Mouse (Mus musculus) neural tube, embryonic 13.5 days (tissue): ENCODE data around the gene Txnrd2. TPM values are rescaled to one million over a fixed set of nuclear protein-coding genes. Genes with fewer than 3 reads are reported as not detected.

Source experiments
- ATAC-seq: fragments of 200-750 bp; cut with Nextera tagmentation; 2 replicates; pipeline ENCODE4 v1.8.0; 2017; ENCODE audit warnings: low read depth, mild to moderate bottlenecking, moderate TSS enrichment, moderate library complexity
- H3K27ac ChIP-seq: fragments of 300-500 bp; sonication (generic); replicated peaks from 2 replicates; pipeline ENCODE4 v1.5.1; 2015; ENCODE audit warnings: moderate library complexity, mild to moderate bottlenecking, inconsistent platforms
- H3K27me3 ChIP-seq: fragments of 300-500 bp; sonication (generic); 2 replicates; pipeline ENCODE4 v1.6.1; 2015; ENCODE audit warnings: mild to moderate bottlenecking, inconsistent platforms
- H3K36me3 ChIP-seq: fragments of 300-500 bp; sonication (generic); 2 replicates; pipeline ENCODE4 v1.6.1; 2015; ENCODE audit warnings: mild to moderate bottlenecking, inconsistent platforms
- H3K4me1 ChIP-seq: fragments of 300-500 bp; sonication (generic); replicated peaks from 2 replicates; pipeline ENCODE4 v1.6.1; 2015; ENCODE audit warnings: inconsistent platforms
- H3K4me2 ChIP-seq: fragments of 300-500 bp; sonication (generic); 2 replicates; pipeline ENCODE4 v1.6.1; 2015; ENCODE audit warnings: inconsistent platforms, mild to moderate bottlenecking, moderate library complexity
- H3K4me3 ChIP-seq: fragments of 300-500 bp; sonication (generic); 2 replicates; pipeline ENCODE4 v1.5.1; 2015; ENCODE audit warnings: mild to moderate bottlenecking, inconsistent platforms
- H3K9ac ChIP-seq: fragments of 300-500 bp; sonication (generic); 2 replicates; pipeline ENCODE4 v1.6.1; 2015; ENCODE audit warnings: moderate library complexity, mild to moderate bottlenecking, inconsistent platforms
- H3K9me3 ChIP-seq: fragments of 300-500 bp; sonication (generic); 2 replicates; pipeline ENCODE4 v1.6.1; 2016; ENCODE audit warnings: inconsistent platforms
- WGBS: fragments of 180-500 bp; shearing (Covaris S2); methylation state at CpG from one replicate; pipeline ENCODE4 v1.1.7; 2015; 5-methylcytosine and 5-hydroxymethylcytosine counted together
- polyA plus RNA-seq: library from polyadenylated mRNA; unstranded; fragments of >200 nt; fragmentation: Nextera tagmentation; extraction: Ambion mirVana; gene quantifications from 2 replicates; pipeline ENCODE4 v1.2.1, GENCODE M21; 2015

The Txnrd2 gene
- polyA plus RNA-seq, 1 experiment from 2014 or later, result 22.8 TPM

DNA sequence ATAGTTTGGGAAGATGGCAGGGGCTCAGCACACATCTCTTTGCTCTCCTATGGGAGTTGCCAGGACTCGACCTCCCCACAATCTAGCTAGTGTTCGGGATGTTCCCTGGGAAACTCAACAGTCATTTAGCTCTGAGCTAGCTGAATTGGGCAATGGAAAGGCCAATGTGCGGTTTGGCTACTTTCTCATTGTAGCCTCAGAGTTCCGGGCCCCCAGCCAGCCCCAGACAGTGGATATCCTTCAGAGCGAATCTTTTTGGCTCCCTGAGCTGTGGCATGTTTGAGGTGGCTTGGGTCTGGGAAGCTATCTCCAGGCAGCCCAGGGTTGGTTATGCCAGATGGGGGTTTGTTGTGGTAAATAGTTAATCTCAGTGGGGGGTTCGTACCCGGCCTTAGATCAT, 39.7 kb upstream of the Txnrd2 start:
- no peak overlapping the region for H3K9ac ChIP-seq
- ATAC-seq, result no peak
- H3K27ac ChIP-seq, result peak overlapping the region; percentile 81
- WGBS, result 67% methylated on average over 7 of the region's 7 CpGs
- H3K9me3 ChIP-seq, result no peaks in the 10 kb centered on the region
- H3K27me3 ChIP-seq, result no peaks in the 10 kb centered on the region
- H3K4me1 ChIP-seq, result peaks cover 95% of the 10 kb centered on the region
- H3K4me3 ChIP-seq, result no peak overlapping the region
- H3K36me3 ChIP-seq, result no peaks in the 10 kb centered on the region
- no peak overlapping the region for H3K4me2 ChIP-seq

DNA sequence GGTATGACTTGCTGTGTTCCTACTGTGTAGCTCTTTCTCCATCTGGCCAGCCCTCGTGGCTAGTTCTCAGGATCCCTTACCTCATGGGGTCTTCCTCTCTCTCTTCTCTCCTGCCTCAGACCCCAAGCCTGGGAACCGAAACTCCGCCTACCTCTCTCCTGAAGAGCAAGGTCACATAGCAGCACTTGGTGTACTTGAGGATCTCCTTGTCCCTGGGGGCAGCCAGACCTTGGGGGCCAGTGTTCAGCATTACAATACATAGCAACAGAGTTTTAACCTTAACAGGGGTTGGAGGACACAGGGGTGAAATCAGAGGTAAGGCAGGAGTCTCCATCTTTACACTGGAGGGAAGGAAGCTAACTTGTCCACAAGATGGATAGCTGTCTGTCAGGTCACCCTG, 39.2 kb upstream of the Txnrd2 start:
- Histone ChIP-seq H3K27me3 (no peaks in the 10 kb centered on the region), H3K4me1 (peaks cover 94% of the 10 kb centered on the region), H3K27ac (peak overlapping the region; percentile 81), H3K9ac (0 out of 2 replicates have a peak overlapping the region, but pooled peaks have one; percentile 31), H3K9me3 (no peaks in the 10 kb centered on the region), H3K4me3 (no peak overlapping the region), H3K4me2 (no peak overlapping the region), H3K36me3 (no peaks in the 10 kb centered on the region)
- no peak for ATAC-seq
- 63% methylated on average over 3 of the region's 3 CpGs for WGBS

DNA sequence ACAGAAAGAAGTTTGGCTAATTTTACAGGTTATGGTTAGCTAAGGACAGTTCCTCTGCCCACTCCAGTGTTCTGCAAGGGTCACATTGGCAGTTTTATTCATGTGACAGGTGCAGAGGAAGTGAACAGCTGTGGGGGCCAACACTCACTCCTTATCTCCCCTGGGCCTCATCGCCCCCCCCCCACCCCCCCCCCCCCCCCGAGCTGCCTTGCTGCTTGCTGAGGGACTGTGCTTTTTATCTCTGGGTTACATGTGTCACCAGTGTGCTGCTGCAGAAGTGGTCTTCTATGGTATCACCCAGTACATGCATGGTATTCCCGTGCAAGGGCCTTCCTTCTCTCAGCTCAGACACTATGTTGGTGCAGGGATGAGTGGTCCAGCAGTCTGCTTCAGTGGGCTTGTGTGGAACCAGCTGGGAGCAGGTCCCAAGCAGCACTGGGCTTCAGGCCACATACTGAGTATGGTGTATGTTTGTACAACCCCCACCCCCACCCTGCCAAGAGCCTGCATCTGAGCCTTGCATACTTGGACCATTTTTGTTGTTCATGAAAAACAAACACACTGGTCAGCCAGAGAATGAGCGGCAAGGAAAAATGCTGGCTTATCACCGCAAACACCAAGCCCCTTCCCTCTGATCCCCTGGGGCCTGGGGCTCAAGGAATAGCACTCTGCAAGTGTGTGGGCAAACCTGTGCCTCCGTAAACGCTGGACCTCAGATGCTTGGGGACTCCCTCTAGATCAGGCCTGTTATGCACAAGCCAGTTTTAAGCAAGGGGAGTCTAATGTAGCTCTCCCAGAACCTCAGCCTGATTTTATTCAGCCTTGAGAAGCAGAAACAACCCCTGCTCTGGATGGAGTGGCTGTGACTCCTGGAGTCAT, 38.2 kb upstream of the Txnrd2 start:
- Histone ChIP-seq H3K4me2 (no peak overlapping the region), H3K4me3 (no peak overlapping the region), H3K36me3 (no peaks in the 10 kb centered on the region), H3K27ac (peak overlapping the region; percentile 81), H3K9ac (peak overlapping the region; percentile 46), H3K9me3 (no peaks in the 10 kb centered on the region), H3K27me3 (no peaks in the 10 kb centered on the region), H3K4me1 (peaks cover 92% of the 10 kb centered on the region)
- WGBS, result 40% methylated on average over 6 of the region's 7 CpGs
- ATAC-seq, result no peak

DNA sequence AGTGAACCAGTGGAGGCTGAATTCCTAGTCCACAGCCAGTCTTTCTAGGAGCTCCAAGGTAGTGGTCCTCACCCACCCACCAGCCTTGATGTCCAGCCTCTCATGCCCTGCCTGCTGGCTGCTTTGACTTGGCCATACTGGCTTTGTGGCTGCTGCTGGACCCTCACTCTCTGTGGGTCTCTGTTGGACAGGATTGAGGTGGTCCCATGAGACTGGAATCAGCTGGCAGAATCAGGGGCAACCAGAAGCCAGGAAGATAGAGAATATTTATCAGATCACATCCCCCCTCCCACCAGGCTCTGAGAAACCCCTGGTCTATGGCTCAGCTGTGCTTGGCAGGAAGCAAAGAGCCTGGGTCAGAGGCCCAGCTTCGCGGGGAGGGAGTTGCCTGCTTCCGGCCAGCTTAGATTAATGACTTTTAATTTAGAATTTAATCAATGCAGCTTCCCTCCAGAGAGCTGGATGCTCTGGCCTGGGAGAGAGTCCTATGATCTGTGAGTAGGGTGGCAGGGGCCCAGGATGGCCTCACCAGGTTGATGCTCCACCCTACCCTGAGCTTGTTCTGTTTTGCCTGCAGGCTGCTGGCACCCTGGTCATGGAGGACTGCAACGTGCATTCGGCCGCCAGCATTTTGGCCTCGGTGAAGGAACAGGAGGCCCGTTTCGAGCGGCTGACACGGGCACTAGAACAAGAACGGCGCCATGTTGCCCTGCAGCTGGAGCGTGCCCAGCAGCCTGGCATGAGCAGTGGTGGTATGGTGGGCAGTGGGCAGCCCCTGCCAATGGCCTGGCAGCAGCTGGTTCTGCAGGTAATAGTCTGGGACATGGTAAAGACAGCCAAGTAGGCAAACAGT, 37.4 kb upstream of the Txnrd2 start:
- 65% methylated on average over 14 of the region's 14 CpGs for WGBS
- ATAC-seq, result no peak
- peaks cover 92% of the 10 kb centered on the region for H3K4me1 ChIP-seq

DNA sequence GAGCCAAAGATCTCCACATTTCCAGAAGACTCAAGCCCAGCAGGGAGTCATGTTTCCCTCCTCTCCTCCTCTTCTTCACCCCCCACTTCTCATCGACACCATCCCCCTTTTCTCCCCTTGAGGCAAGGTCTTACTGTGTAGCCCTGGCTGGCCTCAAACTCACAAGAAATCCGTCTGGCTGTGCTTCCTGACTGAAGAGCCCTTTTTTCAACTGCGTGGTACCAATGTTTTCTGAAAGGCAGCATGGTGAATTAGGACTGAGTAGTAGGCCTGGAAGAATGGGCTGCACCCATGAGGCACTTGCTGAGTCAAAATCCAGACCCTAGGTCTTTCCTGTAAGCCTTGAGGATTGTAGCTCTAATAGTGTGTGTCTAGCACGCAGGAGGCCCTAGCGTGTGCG, 35.8 kb upstream of the Txnrd2 start:
- Histone ChIP-seq H3K9me3 (no peaks in the 10 kb centered on the region), H3K9ac (no peak overlapping the region), H3K27me3 (no peaks in the 10 kb centered on the region), H3K4me1 (peaks cover 92% of the 10 kb centered on the region), H3K36me3 (no peaks in the 10 kb centered on the region), H3K4me2 (no peak overlapping the region), H3K27ac (no peak overlapping the region), H3K4me3 (no peak overlapping the region)
- ATAC-seq, result no peak
- 74% methylated on average over 6 of the region's 6 CpGs for WGBS

More for the DNA sequence above, 37.4 kb upstream of the Txnrd2 start:
- Histone ChIP-seq H3K9me3 (no peaks in the 10 kb centered on the region), H3K4me2 (no peak overlapping the region), H3K27ac (peak overlapping the region; percentile 81), H3K4me3 (no peak overlapping the region), H3K27me3 (no peaks in the 10 kb centered on the region), H3K9ac (peak overlapping the region; percentile 46; the same call in 1 of the 2 replicates), H3K36me3 (no peaks in the 10 kb centered on the region)

DNA sequence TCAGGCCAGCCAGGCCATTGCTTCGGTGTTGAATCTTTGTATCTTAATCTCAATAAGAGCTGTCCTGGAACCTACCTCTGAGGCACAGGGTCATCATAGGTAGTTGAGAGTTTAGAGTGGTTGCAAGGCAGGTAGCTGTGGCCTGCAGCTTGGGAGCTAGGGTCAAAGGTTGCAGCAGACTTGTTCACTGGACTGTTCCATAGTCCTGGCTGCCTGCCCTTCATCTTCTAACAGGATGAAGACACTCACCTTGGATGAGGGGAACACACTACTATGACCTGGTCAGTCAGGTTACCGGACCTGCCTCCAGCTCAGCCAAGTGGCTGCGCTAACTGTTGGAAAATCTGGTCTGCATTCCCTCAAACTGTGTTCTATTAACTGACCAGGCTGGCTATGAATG, 35.1 kb upstream of the Txnrd2 start:
- 95% methylated on average over 3 of the region's 3 CpGs for WGBS
- H3K27ac ChIP-seq, result no peak overlapping the region
- no peak overlapping the region for H3K4me2 ChIP-seq
- H3K27me3 ChIP-seq, result no peaks in the 10 kb centered on the region
- no peaks in the 10 kb centered on the region for H3K36me3 ChIP-seq
- ATAC-seq, result no peak
- no peak overlapping the region for H3K4me3 ChIP-seq
- no peaks in the 10 kb centered on the region for H3K9me3 ChIP-seq
- H3K4me1 ChIP-seq, result peaks cover 94% of the 10 kb centered on the region
- no peak overlapping the region for H3K9ac ChIP-seq

DNA sequence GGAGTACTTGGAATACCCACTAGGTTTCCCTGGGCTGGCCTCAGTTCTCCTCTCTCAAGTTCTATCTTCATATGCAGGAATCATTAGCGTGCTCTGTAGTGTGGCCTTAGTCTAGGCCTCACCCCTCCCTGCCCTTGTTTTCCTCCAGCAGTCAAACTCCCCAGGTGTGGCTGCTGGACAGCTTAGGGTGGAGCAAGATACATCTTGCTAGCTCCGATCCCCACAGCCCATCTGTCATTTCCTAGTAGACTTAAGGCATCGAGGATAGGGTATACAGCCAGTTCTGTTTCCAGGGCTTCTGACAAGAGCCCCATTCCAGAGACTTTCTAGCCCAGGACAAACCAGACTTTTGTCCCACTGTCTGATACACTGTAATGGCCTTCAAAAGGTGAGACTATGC, 34.5 kb upstream of the Txnrd2 start:
- Histone ChIP-seq H3K36me3 (peaks cover 3% of the 10 kb centered on the region), H3K9me3 (no peaks in the 10 kb centered on the region), H3K4me3 (peak overlapping the region; percentile 56; the same call in 1 of the 2 replicates), H3K27ac (peak overlapping the region; percentile 89), H3K4me2 (peak overlapping the region; percentile 75; the same call in 1 of the 2 replicates), H3K9ac (peak overlapping the region; percentile 79), H3K4me1 (peaks cover 94% of the 10 kb centered on the region), H3K27me3 (no peaks in the 10 kb centered on the region)
- 87% methylated on average over 3 of the region's 3 CpGs for WGBS
- ATAC-seq, result no peak

DNA sequence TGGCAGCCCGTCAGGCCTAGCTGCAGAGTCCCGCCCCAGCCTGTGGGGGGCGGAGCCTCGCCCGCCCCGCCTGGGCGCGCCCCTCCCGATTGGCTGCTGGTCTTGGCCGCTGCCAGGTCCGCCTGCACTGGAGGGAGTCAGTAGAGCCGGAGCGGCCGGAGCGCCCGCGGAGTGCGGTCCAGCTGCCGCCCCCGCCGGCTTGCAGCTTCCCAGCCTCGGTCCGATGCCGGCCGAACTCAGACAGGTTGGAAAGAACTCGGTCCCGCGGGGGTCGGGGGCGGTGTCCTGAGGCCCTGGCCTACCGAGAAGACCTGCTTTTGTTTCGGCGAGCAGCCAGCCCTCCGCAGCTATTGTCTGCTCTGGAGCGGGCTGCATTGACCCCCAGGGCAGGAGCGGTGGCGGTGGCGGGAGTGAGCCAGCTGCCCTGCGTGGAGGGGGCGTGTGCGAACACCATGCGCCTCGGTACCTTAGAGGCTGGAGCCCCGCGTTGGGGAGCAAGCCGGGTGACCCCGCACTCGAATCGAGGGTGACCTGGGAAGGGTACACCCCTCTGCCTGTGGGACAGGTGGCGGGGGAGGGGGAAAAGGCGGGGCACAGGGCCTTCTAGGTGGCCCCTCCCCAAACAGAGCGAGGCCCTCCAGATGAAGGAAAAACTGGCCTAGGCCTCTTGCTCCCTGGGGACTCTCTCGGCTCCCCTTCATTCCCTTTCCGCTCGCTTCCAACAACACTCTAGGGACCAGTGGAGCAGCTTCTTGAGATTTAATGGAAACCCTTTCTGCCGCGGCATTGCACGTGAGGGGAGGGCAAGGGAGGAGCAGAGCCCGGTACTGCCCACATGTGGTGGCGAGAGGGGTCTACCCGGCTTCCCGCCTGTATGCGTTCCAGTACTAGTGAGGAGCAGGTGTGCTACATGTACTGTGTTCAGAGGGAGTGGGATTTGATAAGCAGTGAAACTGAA, 33.4 kb upstream of the Txnrd2 start:
- Histone ChIP-seq H3K9ac (peak overlapping the region; percentile 79), H3K36me3 (peaks cover 13% of the 10 kb centered on the region), H3K9me3 (no peaks in the 10 kb centered on the region), H3K4me2 (peak overlapping the region; percentile 75), H3K27me3 (no peaks in the 10 kb centered on the region), H3K4me3 (peak overlapping the region; percentile 56), H3K27ac (peak overlapping the region; percentile 89), H3K4me1 (peaks cover 91% of the 10 kb centered on the region)
- WGBS, result under 1% methylated on average over 63 of the region's 63 CpGs
- ATAC-seq, result peak; percentile 82

DNA sequence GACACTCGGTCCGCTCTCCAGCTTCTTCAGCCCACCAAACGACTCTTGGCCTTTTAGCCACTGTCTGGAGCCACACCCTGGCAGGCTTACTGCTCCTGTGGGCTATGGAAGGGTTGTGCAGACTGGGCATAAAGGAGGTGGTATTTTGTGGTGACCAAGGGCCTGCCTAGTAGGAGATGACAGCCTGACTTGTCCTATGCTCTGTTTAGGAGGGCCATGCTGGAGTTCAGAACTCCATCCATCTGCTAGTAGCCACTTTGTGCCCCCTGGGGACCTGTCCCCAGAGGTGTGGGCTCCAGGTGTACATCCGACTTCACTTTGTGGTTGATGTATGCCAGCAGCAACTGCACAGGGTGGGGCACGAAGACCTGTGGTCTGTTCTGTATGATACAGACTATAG, 32.6 kb upstream of the Txnrd2 start:
- Histone ChIP-seq H3K9ac (peak overlapping the region; percentile 79), H3K9me3 (no peaks in the 10 kb centered on the region), H3K27me3 (no peaks in the 10 kb centered on the region), H3K4me1 (peaks cover 87% of the 10 kb centered on the region), H3K4me3 (peak overlapping the region; percentile 56), H3K4me2 (peak overlapping the region; percentile 75), H3K27ac (peak overlapping the region; percentile 89), H3K36me3 (peaks cover 21% of the 10 kb centered on the region)
- WGBS, result 52% methylated on average over 5 of the region's 5 CpGs
- 0 out of 2 replicates have a peak, but pooled peaks have one; percentile 0 for ATAC-seq

DNA sequence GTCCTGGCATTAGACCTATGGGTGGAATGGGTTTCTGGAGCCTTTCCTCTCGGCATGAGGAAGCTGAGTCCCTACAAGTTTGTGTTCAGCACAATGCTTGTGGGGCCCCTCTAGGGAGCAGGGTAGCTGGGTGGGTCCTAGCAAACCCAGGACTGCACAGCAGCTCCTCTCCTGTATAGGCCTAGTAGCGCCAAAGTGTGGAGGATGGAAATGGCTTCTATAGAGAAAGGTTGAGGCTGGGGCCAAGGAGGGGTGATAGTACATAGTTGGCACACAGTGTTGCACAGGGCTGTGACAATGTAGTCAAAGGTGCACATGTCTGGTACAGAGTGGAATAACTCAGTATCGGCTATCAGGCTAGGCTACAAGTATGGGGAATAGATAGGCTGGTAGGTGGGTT, 32.1 kb upstream of the Txnrd2 start:
- Histone ChIP-seq H3K27me3 (no peaks in the 10 kb centered on the region), H3K4me1 (peaks cover 87% of the 10 kb centered on the region), H3K4me2 (peak overlapping the region; percentile 75), H3K27ac (peak overlapping the region; percentile 89), H3K4me3 (peak overlapping the region; percentile 56), H3K9me3 (no peaks in the 10 kb centered on the region), H3K36me3 (peaks cover 26% of the 10 kb centered on the region), H3K9ac (peak overlapping the region; percentile 79)
- no peak for ATAC-seq
- WGBS, result 64% methylated on average over 3 of the region's 3 CpGs
